Mouse (Mus musculus) ovary, postnatal 14 days (tissue): ENCODE measurements at regions not wholly inside any gene's neighbourhood (a gene's known extent, or its start where the extent isn't known, plus 50 kb on each side); places are given as distances from the start of the nearest gene placed in this dataset.
"Not testable (repeated sequence)": the region's sequence is repeated elsewhere in the genome, so short reads cannot be mapped to it uniquely, and the experiment has no call there.

ENCODE experiments used
- DNase-seq: peaks from one replicate; pipeline ENCODE4 v3.0.0; 2022; ENCODE audit warnings: low spot score

DNA sequence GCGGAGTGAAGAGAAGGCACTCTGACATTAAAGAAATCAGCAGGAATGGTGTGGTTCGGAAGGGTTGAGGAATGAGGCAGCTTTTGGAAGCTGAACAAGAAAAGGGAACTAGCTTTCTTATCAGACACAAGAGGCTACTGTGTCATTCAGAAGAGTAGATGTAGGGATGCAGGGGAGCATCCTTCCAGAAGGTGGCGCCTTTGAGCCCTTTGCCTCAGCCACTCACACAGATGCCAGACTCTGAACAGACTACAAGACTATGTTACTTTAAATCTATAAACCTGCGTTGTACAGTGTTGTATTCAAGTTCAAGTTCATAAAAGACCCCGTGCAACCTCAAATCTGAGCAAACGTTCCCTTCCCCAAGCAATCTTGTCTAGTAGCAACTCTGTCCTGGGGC, 128.9 kb downstream of the Kap start:
- not testable (repeated sequence) for DNase-seq

- DNase-seq: peak; percentile 31
Measured at GRCm38 (mm10) chr6:133706712-133707111, 146.8 kb downstream of the Kap start.

DNA sequence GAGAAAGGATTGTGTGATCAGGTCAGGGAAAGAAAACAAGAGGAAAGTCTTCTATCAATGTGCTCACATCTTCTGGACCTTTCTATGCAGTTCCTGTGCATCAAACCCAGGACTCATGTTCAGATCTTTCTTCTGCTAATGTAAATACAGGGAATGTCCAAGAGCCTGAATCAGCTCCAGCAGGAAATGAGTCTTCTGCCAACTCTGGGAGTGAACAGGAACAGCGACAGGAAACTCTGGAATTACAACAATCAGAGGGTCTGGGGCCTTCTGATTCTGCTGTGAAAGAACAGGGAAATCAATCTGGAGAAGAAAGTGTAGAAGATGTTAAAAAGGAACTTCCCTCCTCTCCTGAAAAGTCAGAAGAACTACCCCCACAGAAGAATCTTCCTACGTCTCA, 151.9 kb downstream of the Kap start:
- DNase-seq: no peak
